Mouse (Mus musculus) heart, postnatal 0 days (tissue): ENCODE measurements at regions not wholly inside any gene's neighbourhood (a gene's known extent, or its start where the extent isn't known, plus 50 kb on each side); places are given as distances from the start of the nearest gene placed in this dataset.

Experiments used
- ATAC-seq: fragments of 200-750 bp; cut with Nextera tagmentation; 2 replicates; pipeline ENCODE4 v1.8.0; 2017; ENCODE audit warnings: low read depth, moderate number of reproducible peaks, moderate library complexity; ENCODE audit not compliant: insufficient read depth
- DNase-seq: peaks from one replicate; pipeline ENCODE4 v3.0.0-alpha.2; 2016; ENCODE audit warnings: low spot score
- H3K27ac ChIP-seq: fragments of 300-500 bp; sonication (generic); 2 replicates; pipeline ENCODE4 v1.5.1; 2014; ENCODE audit warnings: low read depth, mild to moderate bottlenecking
- H3K27me3 ChIP-seq: fragments of 300-500 bp; sonication (generic); 2 replicates; pipeline ENCODE4 v1.6.1; 2014; ENCODE audit warnings: low read length, mixed read lengths; ENCODE audit not compliant: control insufficient read depth, insufficient read depth
- H3K36me3 ChIP-seq: fragments of 300-500 bp; sonication (generic); replicated peaks from 2 replicates; pipeline ENCODE4 v1.6.1; 2014; ENCODE audit warnings: low read length, mixed read lengths; ENCODE audit not compliant: control insufficient read depth, insufficient read depth
- H3K4me1 ChIP-seq: fragments of 300-500 bp; sonication (generic); 2 replicates; pipeline ENCODE4 v1.6.1; 2014; ENCODE audit warnings: antibody characterized with exemption; ENCODE audit not compliant: control insufficient read depth, insufficient read depth
- H3K4me2 ChIP-seq: fragments of 300-500 bp; sonication (generic); 2 replicates; pipeline ENCODE4 v1.6.1; 2014; ENCODE audit warnings: low read depth, mild to moderate bottlenecking, low read length, moderate library complexity
- H3K4me3 ChIP-seq: fragments of 300-500 bp; sonication (generic); 2 replicates; pipeline ENCODE4 v1.5.1; 2014; ENCODE audit warnings: low read depth, low read length
- H3K9ac ChIP-seq: fragments of 300-500 bp; sonication (generic); replicated peaks from 2 replicates; pipeline ENCODE4 v1.6.1; 2014; ENCODE audit warnings: low read depth, low read length, mixed read lengths
- H3K9me3 ChIP-seq: fragments of 300-500 bp; sonication (generic); replicated peaks from 2 replicates; pipeline ENCODE4 v1.6.1; 2016; ENCODE audit warnings: low read length; ENCODE audit not compliant: control insufficient read depth
- CTCF ChIP-seq: IDR thresholded peaks from 2 replicates; pipeline ENCODE4 v1.5.1; 2016; ENCODE audit warnings: antibody characterized with exemption, control low read depth, low read depth
- EP300 ChIP-seq: IDR thresholded peaks from 2 replicates; pipeline ENCODE4 v1.6.1; 2016; ENCODE audit warnings: antibody characterized with exemption, low read depth
- WGBS: fragments of 180-500 bp; shearing (Covaris S2); extraction: QIAGEN DNeasy Blood & Tissue Kit; methylation state at CpG from one replicate; pipeline ENCODE4 v1.1.7; 2014; 5-methylcytosine and 5-hydroxymethylcytosine counted together

GRCm38 (mm10) chr2:78804931-78805330, 63.0 kb upstream of the Ube2e3 start:
- TF ChIP-seq EP300 (no peak), CTCF (no peak)
- 73% methylated on average over 3 of the region's 3 CpGs for WGBS
- H3K4me3 ChIP-seq = no peak overlapping the region

GRCm38 (mm10) chr2:78803543-78803942, 64.4 kb upstream of the Ube2e3 start:
- no peak overlapping the region for H3K4me3 ChIP-seq
- TF ChIP-seq CTCF (no peak), EP300 (no peak)
- no peaks in the 10 kb centered on the region for H3K27me3 ChIP-seq
- ATAC-seq = no peak
- H3K27ac ChIP-seq = no peak overlapping the region
- no peak for DNase-seq
- H3K4me2 ChIP-seq = no peak overlapping the region
- H3K9ac ChIP-seq = no peak overlapping the region
- no peaks in the 10 kb centered on the region for H3K4me1 ChIP-seq
- WGBS = 50% methylated on average over 4 of the region's 4 CpGs
- no peaks in the 10 kb centered on the region for H3K9me3 ChIP-seq
- H3K36me3 ChIP-seq = no peaks in the 10 kb centered on the region

More at GRCm38 (mm10) chr2:78804931-78805330, 63.0 kb upstream of the Ube2e3 start:
- Histone ChIP-seq H3K4me1 (no peaks in the 10 kb centered on the region), H3K9me3 (no peaks in the 10 kb centered on the region), H3K4me2 (no peak overlapping the region), H3K36me3 (no peaks in the 10 kb centered on the region), H3K9ac (no peak overlapping the region), H3K27ac (no peak overlapping the region), H3K27me3 (no peaks in the 10 kb centered on the region)
- no peak for DNase-seq
- ATAC-seq = no peak

GRCm38 (mm10) chr2:78795446-78795845, 72.5 kb upstream of the Ube2e3 start:
- H3K4me1 ChIP-seq = no peaks in the 10 kb centered on the region
- no peak overlapping the region for H3K4me2 ChIP-seq
- no peaks in the 10 kb centered on the region for H3K9me3 ChIP-seq
- WGBS = 70% methylated on average over 5 of the region's 5 CpGs
- no peak for TF ChIP-seq CTCF
- H3K27me3 ChIP-seq = no peaks in the 10 kb centered on the region
- DNase-seq (no peak), ATAC-seq (no peak)
- H3K4me3 ChIP-seq = no peak overlapping the region
- H3K9ac ChIP-seq = no peak overlapping the region
- H3K27ac ChIP-seq = no peak overlapping the region
- no peaks in the 10 kb centered on the region for H3K36me3 ChIP-seq

- Histone ChIP-seq H3K9me3 (no peaks in the 10 kb centered on the region), H3K4me2 (no peak overlapping the region), H3K36me3 (no peaks in the 10 kb centered on the region), H3K27ac (no peak overlapping the region), H3K4me1 (no peaks in the 10 kb centered on the region), H3K27me3 (no peaks in the 10 kb centered on the region), H3K9ac (no peak overlapping the region), H3K4me3 (no peak overlapping the region)
- DNase-seq (no peak), ATAC-seq (no peak)
- 49% methylated on average over 5 of the region's 5 CpGs for WGBS
- no peak for TF ChIP-seq CTCF
- TF ChIP-seq EP300 = no peak
Observed at GRCm38 (mm10) chr2:78794734-78795133, 73.2 kb upstream of the Ube2e3 start.

- Histone ChIP-seq H3K9ac (no peak overlapping the region), H3K4me1 (no peaks in the 10 kb centered on the region), H3K4me2 (no peak overlapping the region), H3K36me3 (no peaks in the 10 kb centered on the region), H3K4me3 (no peak overlapping the region), H3K27ac (no peak overlapping the region), H3K27me3 (no peaks in the 10 kb centered on the region), H3K9me3 (no peaks in the 10 kb centered on the region)
- no peak for DNase-seq
- TF ChIP-seq CTCF (no peak), EP300 (no peak)
- 86% methylated on average over 5 of the region's 5 CpGs for WGBS
- ATAC-seq = no peak
Observed at GRCm38 (mm10) chr2:78789124-78789523, 78.8 kb upstream of the Ube2e3 start.

GRCm38 (mm10) chr2:78788222-78788621, 79.7 kb upstream of the Ube2e3 start:
- H3K9ac ChIP-seq = no peak overlapping the region
- H3K4me1 ChIP-seq = no peaks in the 10 kb centered on the region
- H3K4me2 ChIP-seq = no peak overlapping the region
- H3K9me3 ChIP-seq = no peaks in the 10 kb centered on the region
- H3K4me3 ChIP-seq = no peak overlapping the region
- no peaks in the 10 kb centered on the region for H3K27me3 ChIP-seq
- ATAC-seq (no peak), DNase-seq (no peak)
- H3K27ac ChIP-seq = no peak overlapping the region
- no peaks in the 10 kb centered on the region for H3K36me3 ChIP-seq
- TF ChIP-seq CTCF (no peak), EP300 (no peak)
